Mouse (Mus musculus): ENCODE data around the gene 4833439L19Rik. TPM values are rescaled to one million over a fixed set of nuclear protein-coding genes. Genes with fewer than 3 reads are reported as not detected.

The 4833439L19Rik gene
- total and polyA plus RNA-seq, 2 experiments from 2014 or later, result 230 to 240 TPM

GRCm38 (mm10) chr13:54589996-54590951 lies 25.0 kb upstream of the 4833439L19Rik start, which contains the start of the genes Nop16 and Higd2a:
TSS of gene Nop16 (minus strand) at chr13:54590090.
TSS of gene Higd2a (plus strand) at chr13:54590207.
- Histone ChIP-seq H3K27me3 (ENCODE audit: insufficient read depth, low read length) (no peaks in the 10 kb centered on the region), H3K4me3 (ENCODE audit: low read depth, low read length) (peak within 1 kb of the TSS; percentile 79), H3K27ac (ENCODE audit: low read depth, low read length) (peak within 1 kb of the TSS; percentile 91), H3K4me1 (ENCODE audit: insufficient read depth, low read length) (peaks cover 8% of the 10 kb centered on the region), H3K9ac (replicated peaks; ENCODE audit: low read length, poor library complexity, severe bottlenecking) (peak within 1 kb of the TSS; percentile 88), H3K9me3 (ENCODE audit: low read length) (no peaks in the 10 kb centered on the region), H3K36me3 (ENCODE audit: insufficient read depth, low read length) (peaks cover 16% of the 10 kb centered on the region), H3K4me2 (ENCODE audit: low read depth, low read length, poor library complexity, severe bottlenecking) (peak within 1 kb of the TSS; percentile 78)
- no peak for TF ChIP-seq CTCF (IDR thresholded peaks at IDR 0.05)
- DNase-seq (ENCODE audit: low spot score), result peak; percentile 99
- under 1% methylated on average over 51 of the region's 51 CpGs for WGBS
- ATAC-seq (ENCODE audit: low FRiP score), result peak; percentile 96

- no peak for TF ChIP-seq CTCF (IDR thresholded peaks at IDR 0.05)
- peaks cover 13% of the 10 kb centered on the region for H3K36me3 ChIP-seq (ENCODE audit: insufficient read depth, low read length)
- H3K27ac ChIP-seq (ENCODE audit: low read depth, low read length), result no peak overlapping the region
- H3K9ac ChIP-seq (replicated peaks; ENCODE audit: low read length, poor library complexity, severe bottlenecking), result peak overlapping the region; percentile 54
- H3K9me3 ChIP-seq (ENCODE audit: low read length), result no peaks in the 10 kb centered on the region
- H3K27me3 ChIP-seq (ENCODE audit: insufficient read depth, low read length), result no peaks in the 10 kb centered on the region
- peak overlapping the region; percentile 78 for H3K4me2 ChIP-seq (ENCODE audit: low read depth, low read length, poor library complexity, severe bottlenecking)
- ATAC-seq (ENCODE audit: low FRiP score) (peak; percentile 18; the same call in 1 of the 2 replicates), DNase-seq (ENCODE audit: low spot score) (no peak)
- 4% methylated on average over 24 of the region's 24 CpGs for WGBS
- peaks cover 8% of the 10 kb centered on the region for H3K4me1 ChIP-seq (ENCODE audit: insufficient read depth, low read length)
- peak overlapping the region; percentile 79 for H3K4me3 ChIP-seq (ENCODE audit: low read depth, low read length)
Observed at GRCm38 (mm10) chr13:54589414-54589995, 24.3 kb upstream of the 4833439L19Rik start.

GRCm38 (mm10) chr13:54585831-54586230 lies 20.6 kb upstream of the 4833439L19Rik start:
- no peak overlapping the region for H3K4me3 ChIP-seq (ENCODE audit: low read depth, low read length)
- H3K9ac ChIP-seq (replicated peaks; ENCODE audit: low read length, poor library complexity, severe bottlenecking), result no peak overlapping the region
- H3K36me3 ChIP-seq (ENCODE audit: insufficient read depth, low read length), result peaks cover 35% of the 10 kb centered on the region
- H3K9me3 ChIP-seq (ENCODE audit: low read length), result no peaks in the 10 kb centered on the region
- peaks cover 2% of the 10 kb centered on the region; the same call in 1 of the 2 replicates for H3K4me1 ChIP-seq (ENCODE audit: insufficient read depth, low read length)
- no peak overlapping the region for H3K27ac ChIP-seq (ENCODE audit: low read depth, low read length)
- DNase-seq (ENCODE audit: low spot score) (no peak), ATAC-seq (ENCODE audit: low FRiP score) (no peak)
- WGBS, result 90% methylated on average over 11 of the region's 11 CpGs
- H3K27me3 ChIP-seq (ENCODE audit: insufficient read depth, low read length), result no peaks in the 10 kb centered on the region
- no peak for TF ChIP-seq CTCF (IDR thresholded peaks at IDR 0.05)
- H3K4me2 ChIP-seq (ENCODE audit: low read depth, low read length, poor library complexity, severe bottlenecking), result no peak overlapping the region

GRCm38 (mm10) chr13:54582860-54583259 lies 17.6 kb upstream of the 4833439L19Rik start:
- no peak overlapping the region for H3K9ac ChIP-seq (replicated peaks; ENCODE audit: low read length, poor library complexity, severe bottlenecking)
- peaks cover 60% of the 10 kb centered on the region for H3K36me3 ChIP-seq (ENCODE audit: insufficient read depth, low read length)
- TF ChIP-seq CTCF (IDR thresholded peaks at IDR 0.05), result no peak

GRCm38 (mm10) chr13:54582126-54582525 lies 16.9 kb upstream of the 4833439L19Rik start:
- ATAC-seq (ENCODE audit: low FRiP score) (no peak), DNase-seq (ENCODE audit: low spot score) (no peak)
- Histone ChIP-seq H3K9me3 (ENCODE audit: low read length) (no peaks in the 10 kb centered on the region), H3K27ac (ENCODE audit: low read depth, low read length) (no peak overlapping the region), H3K27me3 (ENCODE audit: insufficient read depth, low read length) (no peaks in the 10 kb centered on the region), H3K4me3 (ENCODE audit: low read depth, low read length) (no peak overlapping the region), H3K4me2 (ENCODE audit: low read depth, low read length, poor library complexity, severe bottlenecking) (no peak overlapping the region), H3K36me3 (ENCODE audit: insufficient read depth, low read length) (peaks cover 62% of the 10 kb centered on the region), H3K4me1 (ENCODE audit: insufficient read depth, low read length) (no peaks in the 10 kb centered on the region), H3K9ac (replicated peaks; ENCODE audit: low read length, poor library complexity, severe bottlenecking) (no peak overlapping the region)
- no peak for TF ChIP-seq CTCF (IDR thresholded peaks at IDR 0.05)
- WGBS, result 68% methylated on average over 10 of the region's 10 CpGs

More at GRCm38 (mm10) chr13:54582860-54583259, 17.6 kb upstream of the 4833439L19Rik start:
- WGBS, result 93% methylated on average over 5 of the region's 5 CpGs
- no peaks in the 10 kb centered on the region for H3K27me3 ChIP-seq (ENCODE audit: insufficient read depth, low read length)
- no peak overlapping the region for H3K4me2 ChIP-seq (ENCODE audit: low read depth, low read length, poor library complexity, severe bottlenecking)
- DNase-seq (ENCODE audit: low spot score) (no peak), ATAC-seq (ENCODE audit: low FRiP score) (no peak)
- no peak overlapping the region for H3K4me3 ChIP-seq (ENCODE audit: low read depth, low read length)
- no peaks in the 10 kb centered on the region for H3K9me3 ChIP-seq (ENCODE audit: low read length)
- no peak overlapping the region for H3K27ac ChIP-seq (ENCODE audit: low read depth, low read length)
- H3K4me1 ChIP-seq (ENCODE audit: insufficient read depth, low read length), result no peaks in the 10 kb centered on the region

Measured in midbrain, postnatal 0 days (tissue).